Mouse (Mus musculus) thymus, postnatal 4 days (tissue): ENCODE results near the gene Gm27027.

Experiments
- DNase-seq: peaks from one replicate; pipeline ENCODE4 v3.0.0; 2021

Gm27027 gene

DNA sequence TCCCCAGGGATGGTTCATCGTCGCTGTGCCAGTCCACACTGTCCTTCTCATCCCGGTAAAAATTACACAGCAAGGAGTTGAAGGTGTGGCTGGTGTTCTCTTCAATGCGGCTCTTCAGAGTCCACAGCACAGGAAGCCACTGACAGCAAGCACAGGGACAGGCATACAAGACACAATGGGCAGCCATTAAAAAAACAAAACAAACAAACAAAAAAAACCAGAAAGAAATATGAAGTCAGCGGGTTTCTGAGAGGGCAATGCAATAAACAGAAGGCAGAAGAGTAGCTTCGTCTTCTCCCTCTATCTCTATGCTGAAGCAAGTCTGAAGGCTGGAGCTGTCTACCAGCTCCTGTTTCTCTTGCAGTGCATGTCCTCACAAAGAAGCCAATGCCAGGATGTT, at the start of gene Gm27027:
Gene Gm27027 (minus strand): TSS at position 101 of the 400 bp plus-strand sequence.
- no peak for DNase-seq

DNA sequence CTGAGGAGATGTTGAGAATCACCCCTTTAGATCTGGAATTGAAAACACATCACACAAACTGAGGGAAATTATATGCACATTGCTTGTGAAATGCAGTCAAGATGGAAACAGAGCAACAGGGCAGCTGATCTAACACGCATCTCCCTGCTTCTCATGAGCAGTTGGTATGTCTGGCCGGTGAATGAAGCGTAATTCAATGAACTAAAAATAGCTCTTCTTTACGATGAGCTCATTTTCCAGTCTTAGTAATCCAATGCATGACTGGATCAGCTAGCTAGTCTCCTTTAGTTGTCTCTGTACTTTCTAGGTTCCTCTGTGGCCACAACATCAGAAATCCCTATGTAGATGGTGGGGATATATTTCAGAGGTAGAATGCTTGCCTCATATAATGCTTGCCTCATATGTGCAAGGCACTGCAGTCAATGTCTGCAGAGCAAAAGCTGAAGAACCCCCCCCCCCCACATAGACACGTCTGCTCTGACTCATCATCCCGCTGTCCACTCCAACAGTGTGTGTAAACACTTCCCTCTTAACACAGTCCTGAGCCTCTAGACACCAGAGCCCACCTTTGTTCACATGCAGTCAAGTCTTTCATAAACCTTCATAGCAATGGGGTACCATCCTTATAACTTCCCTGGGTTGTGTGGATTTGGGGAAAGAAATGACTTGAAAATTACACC, 49.4 kb upstream of the Gm27027 start:
- DNase-seq = no peak

DNA sequence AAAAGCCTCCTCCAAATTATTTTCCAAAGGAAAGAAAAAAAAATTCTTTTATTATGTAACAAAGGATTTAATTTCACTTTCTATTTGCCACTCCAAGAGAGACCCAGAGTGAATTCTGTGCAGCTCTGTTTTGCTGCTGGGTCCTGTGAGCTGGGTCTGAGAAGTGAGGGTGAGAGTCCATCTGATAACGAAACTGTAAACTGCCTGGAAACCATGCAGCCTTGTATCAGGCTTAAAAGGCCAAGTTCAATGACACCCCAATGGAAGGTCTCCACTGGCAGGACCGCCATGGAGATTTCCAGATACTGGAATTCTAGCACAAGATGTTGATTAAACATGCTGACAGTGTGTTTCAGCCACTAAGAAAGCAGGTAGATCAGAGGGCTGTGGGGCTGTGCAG, 48.0 kb upstream of the Gm27027 start:
- no peak for DNase-seq

DNA sequence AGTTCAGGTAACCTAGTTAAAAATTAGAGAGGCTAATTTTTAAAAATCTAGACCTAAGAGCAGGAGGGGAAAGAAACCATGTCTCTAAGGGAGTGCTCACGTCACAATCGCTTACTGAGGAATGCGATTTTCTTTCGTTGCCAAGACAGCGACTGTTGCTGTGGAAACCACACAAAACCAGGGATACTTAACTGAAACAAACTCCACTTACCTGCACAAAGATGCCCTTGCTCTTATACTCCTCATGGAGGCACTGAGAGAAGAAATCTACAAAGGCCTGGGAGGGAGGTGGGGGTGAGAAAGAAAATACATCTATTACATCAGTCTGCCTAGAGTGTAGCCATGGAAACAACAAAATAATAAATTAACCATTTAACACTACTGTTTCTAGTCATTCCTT, 47.5 kb upstream of the Gm27027 start:
- DNase-seq = no peak

DNA sequence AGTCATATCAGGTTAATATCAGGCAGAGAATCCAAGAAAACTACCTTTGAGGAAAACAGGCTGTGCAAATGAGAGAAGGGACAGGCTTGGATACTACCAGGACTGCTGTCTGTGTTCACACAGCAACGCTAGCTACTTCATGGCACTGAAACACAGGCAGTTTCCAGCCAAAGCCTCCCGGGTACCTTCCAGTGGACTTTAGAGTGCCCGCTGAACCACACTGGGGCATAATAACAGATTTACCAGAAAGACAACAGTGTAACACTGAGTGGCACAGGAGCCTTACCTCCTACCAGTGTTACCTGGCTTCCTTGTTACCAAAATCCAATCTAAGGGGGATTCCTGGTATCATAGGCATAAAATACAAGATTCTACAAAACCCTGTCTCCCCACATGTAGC, 46.3 kb upstream of the Gm27027 start:
- no peak for DNase-seq

DNA sequence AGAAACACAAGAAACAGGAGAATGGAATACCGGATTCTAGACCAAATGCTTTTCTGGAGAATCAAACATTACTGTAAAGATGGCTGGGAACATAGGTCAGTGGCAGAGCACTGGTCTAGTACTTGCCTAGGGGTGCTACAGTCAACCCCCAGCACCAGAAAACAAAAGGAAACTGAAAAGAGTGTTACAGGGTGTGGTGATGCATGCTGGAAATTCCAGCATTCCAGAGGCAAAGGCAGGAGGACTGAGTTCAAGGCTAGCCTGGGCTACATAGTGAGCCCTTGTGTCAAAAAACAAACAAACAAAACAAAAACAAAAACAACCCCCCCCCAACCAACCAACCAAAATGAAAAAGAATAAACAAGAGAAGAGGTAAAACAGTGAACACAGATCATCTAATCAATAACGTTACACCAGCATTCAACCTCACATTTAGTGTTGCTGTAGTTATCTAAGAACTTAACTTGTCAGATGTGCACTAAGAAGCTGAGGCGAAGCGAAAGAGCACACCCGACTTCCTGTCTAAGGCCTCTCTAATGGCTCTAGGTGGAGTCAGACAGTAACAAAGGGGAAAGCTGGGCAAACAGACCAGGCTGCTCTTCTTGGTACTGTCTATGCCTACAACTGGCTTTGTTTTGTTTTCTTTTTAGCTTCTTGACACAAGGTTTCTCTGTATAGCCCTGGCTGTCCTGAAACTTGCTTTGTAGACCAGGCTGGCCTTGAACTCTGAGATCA, 44.4 kb upstream of the Gm27027 start:
- DNase-seq = no peak

DNA sequence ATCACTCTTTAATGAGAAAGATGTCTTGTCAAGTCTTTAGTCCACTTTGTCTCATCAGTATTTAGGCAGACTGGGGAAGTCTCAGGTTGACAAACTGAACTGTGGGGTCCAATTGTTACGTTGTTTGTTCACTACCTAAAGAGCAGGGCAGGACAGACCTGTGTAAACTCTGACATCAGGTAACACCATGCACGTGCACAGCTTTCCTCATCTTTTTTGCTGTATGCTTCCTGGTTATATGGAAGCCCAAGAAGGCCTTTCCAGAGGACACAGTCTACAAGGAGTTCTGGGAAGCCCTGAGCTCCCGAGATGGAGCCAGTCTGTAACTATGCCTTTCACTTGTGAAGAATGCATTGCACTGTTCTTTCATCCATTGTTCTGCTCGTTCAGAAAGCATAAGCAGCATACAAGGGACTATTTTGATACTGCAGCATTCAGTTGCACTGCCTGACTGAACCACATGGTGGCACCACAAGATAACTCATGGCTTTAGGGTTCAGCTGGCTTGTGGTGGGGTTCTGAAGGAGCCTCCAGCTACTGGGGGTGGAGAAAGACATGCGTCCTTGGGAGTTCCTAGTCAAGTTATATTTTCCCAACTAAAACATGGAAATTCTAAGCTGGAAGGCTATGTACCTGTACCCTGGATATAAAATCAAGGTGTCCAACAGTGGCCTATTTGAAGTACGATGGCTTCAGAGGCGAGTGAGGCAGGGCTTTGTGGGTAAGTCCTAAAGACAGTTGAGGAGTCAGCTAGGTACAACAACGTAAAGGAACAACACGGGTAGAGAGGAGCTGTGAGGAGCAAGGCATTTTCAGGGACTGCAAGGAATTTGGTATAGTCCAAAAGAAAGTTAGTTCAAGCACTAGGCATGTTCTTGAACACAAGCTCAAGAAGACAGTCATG, 39.5 kb upstream of the Gm27027 start:
- peak; percentile 77 for DNase-seq

DNA sequence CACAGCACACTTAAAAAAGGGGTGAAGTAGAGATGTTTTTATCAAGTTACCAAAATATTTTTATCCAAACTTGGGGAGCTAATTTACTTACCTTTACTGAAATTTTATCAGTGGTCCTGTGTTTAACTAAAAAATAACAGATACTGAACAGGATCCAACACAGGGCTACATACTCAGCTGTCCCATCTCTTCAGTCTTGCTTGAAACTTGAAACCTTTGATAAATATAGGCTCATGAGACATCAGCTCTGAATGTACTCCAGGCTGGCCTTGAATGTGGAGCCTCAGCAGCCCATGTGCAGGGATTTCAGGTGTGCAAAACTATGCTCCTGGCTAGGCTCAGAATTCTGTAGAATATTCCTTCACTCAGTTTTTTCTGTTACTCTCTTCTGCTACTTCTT, 34.4 kb upstream of the Gm27027 start:
- DNase-seq = no peak

DNA sequence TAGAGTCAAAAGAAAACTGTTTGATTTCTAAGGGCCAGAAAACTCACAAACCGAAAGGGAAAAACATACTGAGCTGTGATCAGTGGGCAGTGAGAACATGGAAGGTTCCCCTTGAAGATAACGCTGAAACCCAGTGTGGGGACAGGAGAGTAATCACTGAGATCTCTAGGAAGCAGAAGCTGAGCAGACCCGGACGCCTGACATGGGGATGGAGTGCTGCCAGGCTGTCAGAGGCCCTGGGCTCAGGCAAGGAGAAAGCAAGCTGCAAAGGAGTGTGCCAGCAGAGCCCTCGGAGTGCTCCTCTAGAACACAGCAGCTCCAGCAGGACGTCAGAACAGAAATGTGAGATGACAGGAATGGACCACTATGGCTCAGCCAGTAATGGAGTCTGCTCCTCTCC, 28.5 kb upstream of the Gm27027 start:
- no peak for DNase-seq

DNA sequence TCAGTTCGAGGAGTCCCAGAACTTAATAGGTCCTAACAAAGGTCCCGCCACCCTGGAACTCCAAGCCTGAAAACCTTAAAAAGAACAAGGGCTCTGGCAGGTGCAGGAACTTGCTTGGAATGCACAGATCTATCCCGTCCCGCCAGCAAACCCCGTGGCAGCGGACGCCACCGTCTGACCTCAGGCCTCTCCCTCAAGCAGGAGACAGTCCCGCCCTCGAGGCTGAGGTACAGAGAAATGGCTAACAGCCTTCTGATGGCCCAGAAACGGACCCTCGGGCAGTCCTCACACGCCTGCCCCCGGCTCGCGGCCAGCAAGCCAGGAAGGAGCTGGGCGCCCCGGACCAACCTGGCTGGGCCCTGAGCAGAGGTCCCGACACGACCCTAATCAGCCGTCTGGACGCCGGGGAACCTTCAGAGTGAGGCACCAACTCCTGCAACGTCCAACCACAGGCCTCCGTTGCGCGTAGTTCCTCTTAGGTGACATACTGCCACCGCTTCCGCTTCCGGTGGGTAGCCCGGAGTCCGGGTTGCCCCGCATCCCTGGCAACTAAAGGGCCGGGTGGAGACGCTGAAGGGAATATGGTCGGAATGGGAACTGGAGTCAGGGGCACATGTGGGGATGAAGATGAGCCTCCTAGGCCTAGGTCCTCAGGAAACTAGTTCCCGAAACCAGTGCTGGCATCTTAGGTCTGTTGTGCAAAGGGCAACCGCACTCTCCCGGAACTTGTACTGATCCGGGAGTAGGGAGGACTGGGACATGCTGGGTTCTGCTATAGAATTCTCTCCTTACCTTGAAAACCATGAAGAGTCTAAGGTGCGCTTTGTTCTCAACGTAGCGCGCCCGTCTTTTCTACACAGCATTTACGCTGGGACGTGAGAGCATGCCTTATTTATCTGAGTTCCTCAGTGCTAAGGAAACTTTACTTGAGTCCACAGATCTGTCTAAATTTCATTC, 14.5 kb upstream of the Gm27027 start, which contains the start of gene Alkbh3:
Gene Alkbh3 (minus strand): TSS at position 473 of the 957 bp plus-strand sequence.
- DNase-seq = peak; percentile 92

DNA sequence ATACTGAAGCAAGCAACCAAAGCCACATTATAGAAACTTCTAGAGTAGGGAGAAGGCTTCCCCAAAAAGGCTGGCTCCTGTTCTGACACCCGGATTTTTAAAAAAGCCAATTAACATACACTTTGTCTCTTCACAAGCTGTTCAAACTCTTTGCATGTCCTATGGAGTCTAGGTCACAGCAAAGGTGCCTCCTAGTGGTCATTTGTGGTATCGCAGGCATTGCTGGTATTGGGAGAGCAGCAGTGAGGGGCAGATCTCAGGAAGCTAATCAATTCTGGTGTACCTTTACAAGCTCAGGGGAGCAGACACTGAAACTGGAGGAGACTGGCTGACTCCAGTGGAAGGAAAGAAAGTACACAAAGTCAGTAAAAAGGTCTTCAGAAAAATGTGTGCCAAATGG, 6.2 kb upstream of the Gm27027 start:
- DNase-seq = peak; percentile 90

DNA sequence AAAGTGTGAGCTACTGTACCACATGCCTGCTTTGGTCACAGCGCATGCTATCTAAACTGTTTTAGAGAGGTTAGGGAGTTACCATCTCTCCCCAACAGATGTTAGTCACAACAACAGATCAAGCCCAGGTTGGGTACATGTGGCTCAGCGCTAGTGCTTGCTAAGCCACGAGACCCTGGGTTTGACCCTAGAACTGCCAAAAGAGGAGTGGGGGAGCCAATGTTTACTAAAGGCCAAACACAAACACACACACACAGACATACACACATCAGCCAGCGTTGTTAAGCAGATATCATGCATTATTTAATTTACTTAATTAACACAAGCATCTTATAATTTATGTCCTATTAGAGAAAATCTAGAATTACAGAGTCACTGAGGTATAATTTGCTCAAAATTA, 5.8 kb upstream of the Gm27027 start:
- DNase-seq = no peak

DNA sequence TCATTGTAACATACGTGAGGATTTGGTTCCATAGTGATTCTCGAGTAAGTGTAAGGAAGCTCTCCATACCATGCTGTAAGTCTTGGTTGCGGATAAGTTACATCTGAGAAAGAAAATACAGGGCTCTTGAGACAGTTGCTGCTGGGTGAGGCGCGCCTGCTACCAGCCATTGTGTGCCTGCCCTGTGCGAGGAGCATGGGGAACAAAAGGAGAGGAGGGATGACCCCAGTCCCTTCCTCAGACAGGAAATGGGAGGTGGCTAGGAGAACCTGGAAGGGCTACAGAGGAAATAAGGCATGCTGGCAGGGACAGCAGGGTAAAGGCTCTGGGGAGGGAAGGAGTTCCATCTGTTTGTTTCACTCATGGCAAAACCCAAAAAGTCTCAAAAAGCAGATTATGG, 5.3 kb upstream of the Gm27027 start:
- no peak for DNase-seq

DNA sequence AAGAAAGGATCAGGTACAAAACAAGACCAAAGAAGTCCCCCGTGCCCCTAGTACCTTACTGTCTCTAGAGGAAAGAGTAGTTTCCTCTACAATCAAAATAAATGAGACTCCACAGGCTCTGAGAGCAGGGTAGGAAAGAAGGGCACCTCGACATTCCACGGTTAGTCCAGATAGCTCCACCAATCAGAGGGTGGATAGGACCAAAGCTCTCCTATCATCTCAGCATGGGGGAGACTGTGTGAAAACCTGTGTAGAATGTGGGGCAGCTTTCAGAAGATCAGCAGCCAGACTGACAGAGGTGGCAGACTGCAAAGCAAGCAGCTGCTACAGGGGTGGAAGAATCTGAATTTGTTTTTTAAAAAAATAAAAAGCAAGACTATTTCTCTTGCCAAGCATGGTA, 3.3 kb downstream of the Gm27027 start:
- DNase-seq = no peak

DNA sequence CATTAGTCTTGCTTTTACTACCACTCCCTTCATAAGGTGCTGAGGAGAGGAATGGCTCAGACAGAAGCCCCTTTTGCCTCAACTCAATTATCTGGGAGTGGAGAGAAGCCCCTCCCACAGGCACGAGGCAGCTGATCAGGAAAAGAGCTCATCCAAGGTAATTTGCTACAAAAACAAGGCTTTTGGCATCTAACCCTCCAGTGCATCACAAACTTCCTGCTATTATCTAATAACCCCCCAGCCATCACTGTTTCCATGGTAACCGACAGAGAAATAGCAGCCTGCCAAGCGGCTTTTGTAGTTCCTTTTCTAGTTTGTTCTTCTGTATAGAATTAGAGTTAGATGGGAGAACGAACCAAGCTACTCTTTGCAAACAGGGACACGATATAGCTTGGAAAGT, 3.9 kb downstream of the Gm27027 start:
- no peak for DNase-seq

DNA sequence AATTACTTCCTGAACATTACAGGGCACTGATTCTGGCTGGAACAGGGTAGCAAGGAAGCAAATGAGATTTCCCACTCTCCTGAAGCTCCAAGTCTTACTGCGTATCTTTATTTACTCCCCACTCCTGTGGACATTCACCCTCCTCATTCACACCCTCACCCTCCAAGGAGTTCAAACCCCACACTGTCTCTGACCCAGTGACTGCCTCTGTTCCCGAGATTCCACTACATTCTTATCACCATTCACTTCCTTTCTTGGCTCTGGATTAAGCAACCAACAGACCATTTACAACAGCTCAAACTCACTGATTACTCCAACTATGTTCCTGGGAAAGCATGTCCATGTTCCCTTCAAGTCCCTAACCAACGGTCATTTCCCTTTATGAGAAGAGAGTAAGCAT, 4.8 kb downstream of the Gm27027 start:
- no peak for DNase-seq

DNA sequence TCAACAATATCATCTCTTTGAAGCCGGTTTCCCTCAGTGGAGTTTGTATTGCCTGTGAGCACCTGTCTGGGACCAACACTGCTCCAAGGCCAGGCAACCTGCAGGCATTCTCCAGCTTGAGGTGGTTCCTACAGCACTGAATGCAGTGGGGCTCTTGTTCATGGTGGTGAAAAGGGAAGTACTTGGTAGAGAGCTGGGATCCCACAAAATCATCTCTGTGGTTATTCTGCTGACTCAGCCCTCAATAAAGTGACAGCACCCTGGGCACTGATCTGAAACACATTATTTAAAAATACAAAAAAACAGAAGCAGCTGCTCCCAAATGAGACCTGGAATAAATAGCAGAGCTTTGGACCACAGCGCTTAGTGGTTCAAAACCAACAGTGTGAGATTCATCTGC, 7.7 kb downstream of the Gm27027 start:
- DNase-seq = no peak

DNA sequence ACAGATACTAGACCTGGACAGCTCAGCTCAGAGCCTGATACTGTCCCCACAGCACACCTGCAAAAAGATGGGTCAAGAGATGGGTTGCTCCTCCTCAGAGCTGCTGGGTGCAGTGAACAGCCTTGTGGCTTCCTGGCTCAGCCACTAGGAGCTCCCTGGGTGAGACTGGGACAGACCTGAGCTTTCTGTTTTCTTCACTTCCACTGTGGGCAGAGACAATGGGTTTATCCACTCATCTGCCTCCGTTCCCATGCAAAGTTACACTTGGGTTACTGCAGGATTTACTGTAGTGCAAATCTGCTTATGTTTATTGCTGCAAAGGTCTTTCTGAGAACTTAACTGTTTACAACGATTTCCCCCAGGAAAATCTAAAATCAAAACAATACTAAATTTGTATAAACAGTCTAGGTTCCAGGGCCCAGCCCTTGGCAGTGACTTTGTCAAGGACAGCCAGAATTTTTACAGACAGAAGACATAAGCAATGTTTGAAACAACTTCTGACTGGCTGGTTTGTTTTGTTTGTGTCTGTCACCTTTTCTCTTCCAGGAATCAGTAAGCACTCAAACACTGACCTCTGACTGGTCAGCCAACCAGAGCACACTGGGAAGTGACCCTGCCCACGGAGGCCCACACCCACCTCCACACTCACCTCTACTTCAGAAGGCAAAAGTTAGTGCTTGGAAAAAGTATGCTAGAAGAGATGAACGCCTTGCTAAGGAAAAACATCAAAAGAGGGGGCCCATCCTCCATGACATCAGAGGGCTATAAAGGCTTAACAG, 13.5 kb downstream of the Gm27027 start:
- DNase-seq = no peak

DNA sequence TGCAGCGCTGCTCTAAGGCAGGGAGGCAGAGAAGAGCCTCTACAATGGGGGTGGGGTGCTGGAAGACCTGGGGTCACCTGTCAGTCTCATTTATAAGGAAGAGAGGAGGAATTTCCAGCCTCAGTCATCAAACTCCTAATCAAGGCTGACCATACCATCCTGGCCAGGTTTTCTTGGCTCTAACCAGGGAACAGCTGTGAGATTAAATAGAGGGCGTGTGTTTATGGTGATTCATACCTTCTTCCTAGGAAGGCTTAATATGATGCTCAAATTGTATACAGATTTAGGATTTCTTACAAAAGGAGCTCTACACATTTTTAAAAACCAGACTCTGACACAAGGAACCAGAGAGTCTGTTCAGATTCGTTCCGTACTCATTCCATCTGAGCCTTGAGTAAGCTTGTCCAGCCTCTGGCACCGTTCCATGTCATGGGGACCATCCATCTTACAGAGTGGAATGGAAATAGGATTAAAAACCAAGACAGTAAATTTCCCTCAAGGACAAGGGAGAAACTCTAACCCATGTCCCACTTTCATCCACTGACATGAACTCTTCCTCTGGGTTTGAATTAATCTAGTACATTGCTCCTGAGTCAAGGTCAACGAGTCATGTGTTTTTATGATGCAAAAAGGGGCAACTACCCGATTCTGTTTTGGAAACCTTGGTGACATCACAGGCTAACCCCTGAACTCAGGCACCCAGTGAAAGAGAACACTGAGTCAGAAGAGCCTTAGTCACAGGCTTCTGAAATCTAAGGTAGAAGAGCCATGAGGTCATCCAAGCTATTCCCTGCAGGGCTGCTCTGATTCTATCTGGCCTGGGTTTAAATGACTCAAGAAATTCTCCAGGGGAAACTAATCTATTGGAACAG, 16.7 kb downstream of the Gm27027 start:
- DNase-seq = no peak

DNA sequence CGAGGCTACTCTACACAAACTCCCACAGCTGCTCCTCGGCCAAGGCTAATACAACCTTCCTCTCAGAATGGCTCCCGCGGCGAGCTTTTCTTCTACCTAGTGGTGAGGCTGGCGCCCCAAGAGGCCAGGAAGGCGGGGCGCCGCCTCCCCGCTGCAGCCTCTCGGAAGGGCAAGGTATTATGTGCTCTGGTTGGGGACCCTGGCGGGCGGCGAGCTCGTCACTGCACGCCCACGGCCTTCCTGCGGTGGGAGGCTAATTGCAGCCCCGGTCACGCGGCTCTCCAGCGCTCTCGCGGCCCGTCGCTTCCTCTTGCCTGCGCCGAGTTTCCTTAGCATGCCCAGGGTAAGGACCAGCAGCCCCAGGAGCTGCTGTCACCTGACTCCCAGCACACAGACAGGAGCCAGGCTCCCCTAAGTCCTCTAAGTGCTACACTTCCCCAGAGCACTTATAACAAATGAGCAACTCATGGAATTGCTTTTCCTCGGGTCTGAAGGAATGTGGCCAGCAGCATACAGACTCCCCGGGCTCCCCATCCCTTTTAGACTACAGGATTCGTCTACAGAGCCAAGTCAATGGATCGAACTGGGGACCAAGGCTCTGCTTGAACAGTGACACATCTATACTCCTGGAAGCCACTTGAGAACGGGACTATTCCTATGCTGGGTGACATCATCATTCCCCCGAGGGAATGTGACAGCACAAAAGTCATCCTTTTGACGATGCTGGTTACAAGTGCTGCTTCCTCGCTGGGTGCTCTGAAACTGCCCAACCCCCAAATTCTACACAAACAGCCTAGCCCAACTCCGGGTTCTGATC, 19.5 kb downstream of the Gm27027 start:
- peak; percentile 73 for DNase-seq
